Mouse (Mus musculus) thymus, adult 2 months (tissue): ENCODE results near the gene Lcn5.

Source experiments
- CTCF ChIP-seq: fragments of 200-500 bp; IDR thresholded peaks from 2 replicates; pipeline ENCODE4 v1.5.1; 2012; ENCODE audit warnings: mild to moderate bottlenecking, control low read depth, low read length, moderate library complexity, borderline replicate concordance; ENCODE audit not compliant: control insufficient read depth, poor library complexity, insufficient read depth; ENCODE audit errors: extremely low read depth
- POLR2A ChIP-seq: fragments of 200-500 bp; IDR thresholded peaks from 2 replicates; pipeline ENCODE4 v1.6.1; 2012; ENCODE audit warnings: mild to moderate bottlenecking, low read length, control low read depth, moderate library complexity; ENCODE audit not compliant: control insufficient read depth, poor library complexity, insufficient read depth; ENCODE audit errors: extremely low read depth

- TF ChIP-seq POLR2A (no peak), CTCF (no peak)
Measured at GRCm38 (mm10) chr2:25696951-25697350, 39.2 kb downstream of the Lcn5 start.
